Mouse (Mus musculus) ES-Bruce4 (cell line): ENCODE results near the gene Cdc42ep5.

ENCODE experiments used
- CTCF ChIP-seq: IDR thresholded peaks from one replicate; pipeline ENCODE4 v1.8.1; 2011; ENCODE audit warnings: low read depth, low read length
- POLR2A ChIP-seq: IDR thresholded peaks from one replicate; pipeline ENCODE4 v1.8.1; 2011; ENCODE audit warnings: low read length; ENCODE audit not compliant: insufficient read depth

DNA sequence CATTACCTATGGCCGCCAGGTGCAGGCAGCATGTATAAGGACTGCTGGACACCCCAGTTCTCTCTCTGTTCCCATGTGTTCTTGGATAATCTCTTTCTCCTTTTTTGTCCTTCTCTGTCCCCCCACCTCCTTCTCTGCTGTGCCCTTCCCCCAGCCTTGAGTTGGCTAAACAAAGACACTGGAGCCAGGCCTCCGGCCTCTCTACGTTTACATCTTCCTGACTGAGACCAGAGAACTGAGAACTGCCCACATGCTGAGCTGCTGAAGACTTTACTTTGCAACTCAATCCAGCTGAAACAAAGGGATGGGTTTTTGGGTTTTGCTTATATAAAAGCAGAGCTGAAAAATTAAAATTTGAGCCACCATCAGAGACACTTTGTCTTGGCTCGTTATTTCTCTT lies 9.7 kb downstream of the Cdc42ep5 start:
- TF ChIP-seq CTCF: no peak
- TF ChIP-seq POLR2A: no peak
